Mouse (Mus musculus): ENCODE measurements around the gene Galr2. TPM values are rescaled to one million over a fixed set of nuclear protein-coding genes. Genes with fewer than 3 reads are reported as not detected.

Galr2 gene
- not detected for total RNA-seq (2021)
- long read RNA-seq = 0 reads

GRCm38 (mm10) chr11:116280751-116281663 is at the start of gene Galr2:
Gene Galr2, plus strand, starts transcription at chr11:116280939.
- no peak for DNase-seq (ENCODE audit: low spot score in 2 of 2)

GRCm38 (mm10) chr11:116232427-116232826 is 48.3 kb upstream of the Galr2 start:
- DNase-seq (ENCODE audit: low spot score in 2 of 2) = no peak

DNA sequence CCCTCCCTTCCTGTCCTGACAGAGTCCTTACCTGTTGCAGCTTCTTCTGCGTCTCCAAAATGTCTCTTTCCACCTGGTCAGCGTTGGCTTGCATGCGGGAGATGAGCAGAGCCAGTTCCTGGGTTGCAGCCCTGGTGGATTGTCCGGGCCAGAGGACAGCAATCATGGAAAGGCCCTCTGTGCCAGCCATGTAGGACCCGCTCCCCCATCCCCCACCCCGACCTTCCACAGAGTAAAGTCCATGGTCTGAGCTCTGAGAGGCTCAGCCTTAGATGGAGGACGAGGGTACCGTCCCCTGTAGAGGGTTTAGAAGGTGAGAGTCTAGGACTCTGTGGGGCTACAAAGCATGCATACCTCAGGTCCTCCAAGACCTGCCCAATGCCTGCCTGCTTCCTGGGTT is 45.8 kb upstream of the Galr2 start:
- DNase-seq (ENCODE audit: low spot score in 2 of 2) = no peak

- no peak for DNase-seq (ENCODE audit: low spot score in 2 of 2)
Observed at GRCm38 (mm10) chr11:116237742-116238395, 42.9 kb upstream of the Galr2 start, which contains the start of gene Evpl. Gene Evpl, minus strand, starts transcription at chr11:116238077.

- no peak for DNase-seq (ENCODE audit: low spot score in 2 of 2)
Observed at GRCm38 (mm10) chr11:116239797-116240196, 40.9 kb upstream of the Galr2 start.

DNA sequence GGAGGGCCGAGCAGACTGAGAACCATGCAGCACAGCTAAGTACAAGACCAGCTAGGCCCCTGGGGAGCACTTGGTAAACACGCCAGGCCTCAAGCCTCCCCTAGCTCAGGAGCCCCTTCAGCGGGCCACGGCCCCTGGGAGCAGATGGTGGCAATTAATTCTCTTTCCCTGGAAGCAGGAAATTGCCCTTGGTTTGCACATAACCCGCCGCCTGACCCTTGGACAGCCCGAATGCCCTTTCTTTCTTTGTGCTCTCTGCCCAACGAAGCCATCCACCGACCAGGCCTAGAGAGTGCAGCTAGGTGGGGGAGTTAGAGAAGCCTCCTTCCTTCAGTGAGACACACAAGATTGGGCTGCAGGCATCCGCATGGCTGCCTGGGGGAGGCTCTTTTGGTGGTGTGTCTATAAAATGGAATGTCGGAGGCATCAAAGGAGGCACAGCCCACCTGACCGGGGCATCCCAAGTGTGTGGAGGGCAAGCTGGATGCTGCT is 38.9 kb upstream of the Galr2 start:
- no peak for DNase-seq (ENCODE audit: low spot score in 2 of 2)

DNA sequence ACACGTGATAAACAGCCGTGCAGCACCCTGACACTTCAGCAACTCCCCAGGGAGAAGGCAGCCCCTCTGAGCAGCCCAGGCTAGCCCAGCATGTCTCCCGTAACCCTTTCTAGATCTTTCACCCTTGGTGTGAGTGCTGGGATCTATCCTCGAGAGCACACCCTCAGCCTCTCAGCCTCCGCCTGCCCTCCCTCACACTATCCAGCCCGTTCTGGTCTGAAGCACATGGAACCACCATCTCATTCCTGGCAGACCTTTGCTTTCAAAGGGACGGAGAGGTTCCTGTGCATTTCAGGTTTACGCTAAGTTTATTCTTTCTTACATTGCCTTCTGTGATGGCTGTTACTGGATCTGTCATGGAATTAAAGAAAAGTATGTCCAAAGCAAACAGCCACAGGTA is 36.2 kb upstream of the Galr2 start:
- DNase-seq (ENCODE audit: low spot score in 2 of 2) = no peak

- no peak for DNase-seq (ENCODE audit: low spot score in 2 of 2)
Observed at GRCm38 (mm10) chr11:116245616-116246015, 35.1 kb upstream of the Galr2 start.

GRCm38 (mm10) chr11:116247502-116248222 is 33.1 kb upstream of the Galr2 start:
- no peak for DNase-seq (ENCODE audit: low spot score in 2 of 2)

- DNase-seq (ENCODE audit: low spot score in 2 of 2) = no peak
Observed at GRCm38 (mm10) chr11:116250898-116251297, 29.8 kb upstream of the Galr2 start.

DNA sequence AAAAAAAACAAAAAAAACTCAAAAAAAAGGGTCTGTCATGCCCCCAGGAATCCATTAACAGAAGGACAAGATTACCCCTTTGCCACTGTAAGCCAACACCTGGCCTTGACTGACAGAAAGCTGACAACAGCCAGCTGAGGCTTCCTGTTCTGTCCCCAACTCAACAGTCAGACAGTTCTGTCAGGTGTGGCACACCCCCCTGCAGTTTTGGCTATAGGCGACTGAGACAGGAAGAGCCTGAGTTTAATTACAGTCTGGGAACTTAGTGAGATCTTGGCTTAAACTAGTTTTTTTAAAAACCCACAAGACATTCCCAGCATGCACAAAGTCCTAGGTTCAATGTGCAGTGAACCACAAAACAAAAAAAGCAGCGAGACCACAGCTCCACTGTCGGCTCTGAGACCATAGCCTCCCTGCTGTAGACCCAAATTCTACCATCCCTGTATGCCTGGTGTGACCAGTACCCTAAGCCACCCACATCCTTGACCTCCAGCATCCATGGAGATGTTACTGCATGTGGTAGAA is 27.6 kb upstream of the Galr2 start:
- no peak for DNase-seq (ENCODE audit: low spot score in 2 of 2)

DNA sequence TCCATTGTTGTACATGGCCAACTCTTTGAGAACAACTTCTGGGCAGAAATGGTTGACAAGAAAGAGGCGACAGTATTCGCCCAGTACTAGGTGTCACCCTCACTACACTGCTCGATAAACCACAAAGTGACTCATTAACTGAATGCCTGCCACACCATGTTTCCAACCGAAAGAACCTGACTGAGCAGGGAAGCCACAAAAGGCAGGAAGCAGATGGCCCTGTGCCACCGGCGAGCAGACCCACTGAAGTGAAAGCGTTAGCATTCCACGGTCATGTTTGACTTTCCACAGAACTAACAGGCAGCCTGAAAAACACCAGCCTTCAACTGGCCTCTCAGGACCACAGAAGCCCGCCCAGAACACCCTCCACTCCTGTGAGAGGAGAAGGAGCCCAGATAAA is 26.1 kb upstream of the Galr2 start:
- no peak for DNase-seq (ENCODE audit: low spot score in 2 of 2)

GRCm38 (mm10) chr11:116255090-116255981 is 25.4 kb upstream of the Galr2 start:
- DNase-seq (ENCODE audit: low spot score in 2 of 2) = no peak

DNA sequence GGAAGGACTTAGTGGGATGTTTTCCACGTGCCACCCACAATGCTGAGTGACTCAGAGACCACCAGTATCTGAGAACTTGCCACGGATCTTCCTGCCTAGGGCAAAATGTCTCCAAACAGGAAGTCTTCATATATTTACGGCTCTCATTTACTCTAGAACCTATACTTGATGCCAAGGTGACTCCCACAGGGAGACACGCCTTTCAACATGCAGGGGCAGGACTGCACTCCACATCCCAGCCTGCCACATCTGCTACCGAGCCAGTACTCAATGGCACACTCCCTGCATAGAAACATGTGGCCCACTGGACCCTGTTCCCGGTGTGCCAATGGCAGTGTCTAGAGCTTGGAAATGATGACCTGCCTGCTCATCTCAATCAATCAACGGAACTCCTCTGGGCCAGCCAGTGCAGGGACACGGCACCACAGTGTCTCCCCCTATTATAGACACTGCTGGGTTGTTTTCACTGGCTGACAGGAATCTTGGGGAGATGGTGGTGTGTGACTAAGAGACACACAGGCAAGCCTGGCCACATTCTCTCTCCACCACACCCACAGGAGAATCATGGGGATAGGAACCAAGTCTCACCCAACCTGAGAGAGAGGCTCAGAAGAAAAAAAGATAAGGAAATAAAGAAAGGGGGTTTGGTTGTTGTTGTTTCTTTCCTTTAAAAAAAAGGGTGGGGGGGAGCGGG is 24.6 kb upstream of the Galr2 start:
- no peak for DNase-seq (ENCODE audit: low spot score in 2 of 2)

GRCm38 (mm10) chr11:116259461-116259860 is 21.3 kb upstream of the Galr2 start:
- DNase-seq (ENCODE audit: low spot score in 2 of 2) = no peak

- DNase-seq (ENCODE audit: low spot score in 2 of 2) = no peak
Observed at GRCm38 (mm10) chr11:116260259-116260658, 20.5 kb upstream of the Galr2 start.

DNA sequence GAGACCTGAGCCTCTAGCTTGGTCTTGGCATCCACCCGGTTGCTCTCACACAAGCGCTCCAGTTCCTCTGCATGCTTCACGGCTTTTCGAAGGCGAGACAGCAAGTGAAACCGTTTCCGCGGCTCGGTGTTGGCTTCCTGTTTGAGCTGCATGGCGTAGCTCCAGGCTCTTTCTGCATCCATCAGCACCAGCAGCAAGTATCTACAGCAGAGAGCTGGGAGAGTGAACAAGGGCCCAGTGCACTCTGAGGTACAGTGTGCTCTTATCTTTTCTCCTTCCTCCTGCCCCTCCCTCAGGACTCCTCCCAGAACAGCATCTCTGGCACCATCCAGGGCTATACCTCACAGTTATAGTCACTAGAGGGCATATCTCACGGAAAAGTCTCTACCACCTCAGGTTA is 15.4 kb upstream of the Galr2 start:
- no peak for DNase-seq (ENCODE audit: low spot score in 2 of 2)

DNA sequence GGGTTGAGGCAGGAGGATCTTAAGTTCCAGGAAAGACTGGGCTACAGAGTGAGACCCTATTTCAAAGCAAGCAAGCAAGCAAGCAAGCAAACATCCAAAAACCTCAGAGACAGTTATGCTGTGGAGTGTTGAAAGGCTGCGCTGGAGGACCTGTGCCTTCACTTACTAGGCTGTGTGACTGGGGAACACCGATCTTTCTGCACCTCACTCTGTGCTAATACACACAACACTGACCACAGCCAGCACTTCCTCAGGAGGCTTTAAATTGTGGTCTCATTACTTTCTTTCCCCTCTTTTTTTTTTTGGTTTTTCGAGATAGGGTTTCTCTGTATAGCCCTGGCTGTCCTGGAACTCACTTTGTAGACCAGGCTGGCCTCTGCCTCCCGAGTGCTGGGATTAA is 14.9 kb upstream of the Galr2 start:
- DNase-seq (ENCODE audit: low spot score in 2 of 2) = no peak

DNA sequence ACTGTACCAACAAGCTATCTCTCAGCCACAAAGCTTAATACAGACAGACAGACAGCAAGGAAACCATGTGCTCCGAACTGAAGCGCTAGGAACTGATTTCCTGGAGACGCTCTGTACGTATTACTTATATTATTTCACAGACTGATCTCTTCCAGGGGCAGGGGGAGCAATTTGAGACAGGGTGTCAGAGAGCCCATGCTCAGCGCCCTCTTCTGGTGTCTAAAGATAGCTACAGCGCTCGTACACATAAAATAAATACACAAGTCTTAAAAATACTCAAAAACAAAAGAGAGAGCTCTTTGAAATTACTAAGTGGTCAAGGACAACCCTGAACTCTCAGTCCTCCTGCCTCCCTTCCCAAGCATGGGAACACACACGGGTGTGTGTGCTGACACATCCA is 13.1 kb upstream of the Galr2 start:
- DNase-seq (ENCODE audit: low spot score in 2 of 2) = no peak

DNA sequence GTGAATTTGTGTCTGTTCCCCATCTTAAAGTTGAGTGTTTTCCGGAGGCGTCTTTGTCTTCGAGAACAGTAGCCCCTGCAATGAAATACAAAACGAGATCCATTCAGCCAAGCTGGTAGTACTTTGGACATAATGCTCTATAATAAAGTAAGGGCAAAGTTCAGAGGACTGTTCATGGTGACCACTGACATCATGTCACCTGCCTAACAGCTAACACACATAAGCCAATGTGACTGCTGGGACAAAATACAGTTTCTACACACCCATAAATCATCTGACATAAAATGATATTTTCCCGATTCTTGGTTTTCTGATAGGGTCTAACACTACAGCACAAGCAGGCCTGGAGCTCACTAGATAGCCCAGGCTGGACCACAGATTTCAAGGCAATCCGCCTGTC is 12.4 kb upstream of the Galr2 start:
- no peak for DNase-seq (ENCODE audit: low spot score in 2 of 2)

Data from layer of hippocampus, postnatal 10 days (tissue).